Mouse (Mus musculus): Measurements from ENCODE around the gene Cryzl1. TPM values are rescaled to one million over a fixed set of nuclear protein-coding genes. Genes with fewer than 3 reads are reported as not detected.

The Cryzl1 gene
- total and polyA plus RNA-seq, 2 experiments from 2014 or later, result 6.6 to 51.8 TPM

DNA sequence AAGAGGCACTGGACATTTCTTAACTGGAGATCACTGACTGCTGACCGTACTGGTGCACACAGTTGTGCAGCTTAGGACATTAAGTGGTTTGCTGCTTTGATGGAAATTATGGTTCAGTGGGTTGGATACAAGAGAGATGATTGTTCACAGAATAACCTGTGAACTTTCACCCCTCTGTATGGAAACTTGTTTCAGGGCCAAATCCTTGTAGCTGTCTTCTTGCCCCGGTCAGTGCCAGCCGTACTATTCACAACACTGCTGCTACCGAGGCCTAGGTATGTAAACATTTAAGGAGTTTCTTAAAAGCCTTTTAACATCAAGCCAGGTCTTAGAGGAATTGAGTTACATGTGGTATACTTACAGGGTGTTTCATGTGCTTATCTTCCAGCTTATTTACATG, 54.3 kb downstream of the Cryzl1 start:
- Histone ChIP-seq H3K4me2 (ENCODE audit: low read depth, low read length) (no peak overlapping the region), H3K4me3 (ENCODE audit: low read depth, low read length) (no peak overlapping the region), H3K9me3 (replicated peaks; ENCODE audit: control insufficient read depth, low read length) (no peaks in the 10 kb centered on the region), H3K4me1 (ENCODE audit: control insufficient read depth, insufficient read depth) (no peaks in the 10 kb centered on the region), H3K36me3 (replicated peaks; ENCODE audit: control insufficient read depth, insufficient read depth, low read length) (peaks cover 90% of the 10 kb centered on the region), H3K27me3 (ENCODE audit: control insufficient read depth, insufficient read depth, low read length) (no peaks in the 10 kb centered on the region), H3K27ac (ENCODE audit: low read depth) (no peak overlapping the region), H3K9ac (replicated peaks; ENCODE audit: low read depth, low read length) (no peak overlapping the region)
- TF ChIP-seq EP300 (IDR thresholded peaks at IDR 0.05; ENCODE audit: low read depth), result no peak
- no peak for TF ChIP-seq CTCF (IDR thresholded peaks at IDR 0.05; ENCODE audit: low read depth)
- 83% methylated on average over 4 of the region's 4 CpGs for WGBS
- DNase-seq (ENCODE audit: low spot score) (no peak), ATAC-seq (ENCODE audit: insufficient read depth, low read depth) (no peak)

DNA sequence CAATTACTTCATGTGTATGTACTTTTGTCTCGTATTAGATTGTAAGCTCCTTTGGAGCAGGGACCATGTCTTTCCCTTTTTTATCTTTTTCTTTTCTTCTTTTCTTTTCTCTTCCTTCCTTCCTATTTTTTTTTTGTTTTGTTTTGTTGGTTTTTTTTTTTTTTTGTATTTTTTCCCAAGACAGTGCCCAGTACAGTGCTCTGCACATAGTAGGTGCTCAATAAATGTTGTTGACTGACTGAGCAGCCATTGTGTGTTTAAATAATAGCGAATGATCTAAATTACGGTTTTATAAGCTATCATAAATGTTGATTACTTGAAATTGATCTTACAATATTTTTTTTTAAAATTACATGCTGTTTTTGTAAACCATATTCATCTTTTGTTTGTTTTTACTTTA, 65.0 kb downstream of the Cryzl1 start:
- 90% methylated on average over 3 of the region's 3 CpGs for WGBS
- Histone ChIP-seq H3K27ac (ENCODE audit: low read depth) (no peak overlapping the region), H3K4me1 (ENCODE audit: control insufficient read depth, insufficient read depth) (0 out of 2 replicates have a peak, but pooled peaks cover 7% of the 10 kb centered on the region), H3K36me3 (replicated peaks; ENCODE audit: control insufficient read depth, insufficient read depth, low read length) (peaks cover 85% of the 10 kb centered on the region), H3K4me3 (ENCODE audit: low read depth, low read length) (no peak overlapping the region), H3K9ac (replicated peaks; ENCODE audit: low read depth, low read length) (no peak overlapping the region), H3K9me3 (replicated peaks; ENCODE audit: control insufficient read depth, low read length) (no peaks in the 10 kb centered on the region), H3K27me3 (ENCODE audit: control insufficient read depth, insufficient read depth, low read length) (no peaks in the 10 kb centered on the region), H3K4me2 (ENCODE audit: low read depth, low read length) (no peak overlapping the region)
- DNase-seq (ENCODE audit: low spot score) (no peak), ATAC-seq (ENCODE audit: insufficient read depth, low read depth) (no peak)
- TF ChIP-seq EP300 (IDR thresholded peaks at IDR 0.05; ENCODE audit: low read depth) (no peak), CTCF (IDR thresholded peaks at IDR 0.05; ENCODE audit: low read depth) (no peak)

DNA sequence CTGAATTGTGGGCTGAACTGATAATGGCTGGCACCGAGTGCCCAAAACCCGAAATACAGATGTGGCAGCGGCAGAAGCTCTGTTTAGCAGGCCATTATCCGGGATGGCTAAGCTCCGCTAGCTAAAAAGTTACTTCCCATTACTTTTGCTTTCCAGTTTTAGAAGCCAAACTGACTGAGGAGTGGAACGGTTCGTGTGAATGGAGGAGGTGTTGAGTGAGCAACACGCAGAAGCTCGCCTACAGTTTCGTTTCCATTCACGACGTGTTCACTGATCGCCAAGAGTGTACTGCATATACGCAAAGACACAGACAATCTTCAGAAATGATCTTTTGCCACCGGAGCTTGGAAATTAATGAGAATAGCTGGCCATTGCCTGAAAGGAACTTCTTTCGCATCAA, 66.4 kb downstream of the Cryzl1 start:
- H3K4me3 ChIP-seq (ENCODE audit: low read depth, low read length), result no peak overlapping the region
- ATAC-seq (ENCODE audit: insufficient read depth, low read depth) (no peak), DNase-seq (ENCODE audit: low spot score) (no peak)
- H3K27me3 ChIP-seq (ENCODE audit: control insufficient read depth, insufficient read depth, low read length), result no peaks in the 10 kb centered on the region
- H3K9me3 ChIP-seq (replicated peaks; ENCODE audit: control insufficient read depth, low read length), result no peaks in the 10 kb centered on the region
- TF ChIP-seq EP300 (IDR thresholded peaks at IDR 0.05; ENCODE audit: low read depth) (no peak), CTCF (IDR thresholded peaks at IDR 0.05; ENCODE audit: low read depth) (no peak)
- no peak overlapping the region for H3K27ac ChIP-seq (ENCODE audit: low read depth)
- H3K9ac ChIP-seq (replicated peaks; ENCODE audit: low read depth, low read length), result no peak overlapping the region
- no peak overlapping the region for H3K4me2 ChIP-seq (ENCODE audit: low read depth, low read length)
- WGBS, result 77% methylated on average over 16 of the region's 16 CpGs
- peaks cover 90% of the 10 kb centered on the region for H3K36me3 ChIP-seq (replicated peaks; ENCODE audit: control insufficient read depth, insufficient read depth, low read length)
- H3K4me1 ChIP-seq (ENCODE audit: control insufficient read depth, insufficient read depth), result 0 out of 2 replicates have a peak, but pooled peaks cover 7% of the 10 kb centered on the region

DNA sequence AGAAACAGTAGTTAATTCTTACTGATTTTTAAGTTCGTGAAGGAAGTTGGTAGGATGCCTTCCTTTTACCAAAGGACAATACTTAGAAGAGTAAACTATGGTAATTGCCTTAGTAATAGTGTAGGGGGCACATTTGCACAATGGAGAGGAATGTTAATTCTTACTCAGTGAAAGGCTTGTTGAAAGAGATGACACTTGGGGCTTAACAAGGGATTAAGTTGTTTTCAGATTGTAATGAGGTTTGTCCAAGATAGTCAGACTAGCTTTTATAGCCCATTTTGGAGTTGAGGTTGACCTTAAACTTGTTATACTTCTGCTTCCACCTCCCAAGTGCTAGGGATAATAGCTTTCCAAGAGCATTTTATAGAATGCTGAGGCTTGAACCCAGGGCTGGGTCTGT, 67.4 kb downstream of the Cryzl1 start:
- H3K4me2 ChIP-seq (ENCODE audit: low read depth, low read length), result no peak overlapping the region
- TF ChIP-seq CTCF (IDR thresholded peaks at IDR 0.05; ENCODE audit: low read depth) (no peak), EP300 (IDR thresholded peaks at IDR 0.05; ENCODE audit: low read depth) (no peak)
- no peak overlapping the region for H3K9ac ChIP-seq (replicated peaks; ENCODE audit: low read depth, low read length)
- ATAC-seq (ENCODE audit: insufficient read depth, low read depth) (no peak), DNase-seq (ENCODE audit: low spot score) (no peak)
- H3K36me3 ChIP-seq (replicated peaks; ENCODE audit: control insufficient read depth, insufficient read depth, low read length), result peaks cover 90% of the 10 kb centered on the region
- H3K27me3 ChIP-seq (ENCODE audit: control insufficient read depth, insufficient read depth, low read length), result no peaks in the 10 kb centered on the region
- 0 out of 2 replicates have a peak, but pooled peaks cover 7% of the 10 kb centered on the region for H3K4me1 ChIP-seq (ENCODE audit: control insufficient read depth, insufficient read depth)
- WGBS, result 78% methylated on average over 1 of the region's 1 CpGs
- no peak overlapping the region for H3K4me3 ChIP-seq (ENCODE audit: low read depth, low read length)
- H3K27ac ChIP-seq (ENCODE audit: low read depth), result no peak overlapping the region
- no peaks in the 10 kb centered on the region for H3K9me3 ChIP-seq (replicated peaks; ENCODE audit: control insufficient read depth, low read length)

DNA sequence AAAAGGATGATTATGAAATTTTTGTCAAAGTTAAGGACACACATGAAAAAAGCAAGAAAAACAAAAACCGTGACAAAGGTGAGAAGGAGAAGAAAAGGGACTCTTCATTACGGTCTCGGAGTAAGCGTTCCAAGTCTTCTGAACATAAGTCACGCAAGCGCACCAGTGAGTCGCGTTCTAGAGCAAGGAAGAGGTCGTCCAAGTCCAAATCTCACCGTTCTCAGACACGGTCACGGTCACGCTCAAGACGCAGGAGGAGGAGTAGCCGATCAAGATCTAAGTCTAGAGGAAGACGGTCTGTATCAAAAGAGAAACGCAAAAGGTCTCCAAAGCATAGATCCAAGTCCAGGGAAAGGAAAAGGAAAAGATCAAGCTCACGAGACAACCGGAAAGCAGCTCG, 69.0 kb downstream of the Cryzl1 start:
- no peaks in the 10 kb centered on the region for H3K9me3 ChIP-seq (replicated peaks; ENCODE audit: control insufficient read depth, low read length)
- no peak overlapping the region for H3K9ac ChIP-seq (replicated peaks; ENCODE audit: low read depth, low read length)
- 96% methylated on average over 20 of the region's 20 CpGs for WGBS
- ATAC-seq (ENCODE audit: insufficient read depth, low read depth) (no peak), DNase-seq (ENCODE audit: low spot score) (no peak)
- H3K4me3 ChIP-seq (ENCODE audit: low read depth, low read length), result no peak overlapping the region
- H3K27ac ChIP-seq (ENCODE audit: low read depth), result no peak overlapping the region
- peaks cover 90% of the 10 kb centered on the region for H3K36me3 ChIP-seq (replicated peaks; ENCODE audit: control insufficient read depth, insufficient read depth, low read length)
- H3K4me2 ChIP-seq (ENCODE audit: low read depth, low read length), result no peak overlapping the region
- 0 out of 2 replicates have a peak, but pooled peaks cover 7% of the 10 kb centered on the region for H3K4me1 ChIP-seq (ENCODE audit: control insufficient read depth, insufficient read depth)
- no peaks in the 10 kb centered on the region for H3K27me3 ChIP-seq (ENCODE audit: control insufficient read depth, insufficient read depth, low read length)
- TF ChIP-seq EP300 (IDR thresholded peaks at IDR 0.05; ENCODE audit: low read depth), result no peak
- TF ChIP-seq CTCF (IDR thresholded peaks at IDR 0.05; ENCODE audit: low read depth), result no peak

DNA sequence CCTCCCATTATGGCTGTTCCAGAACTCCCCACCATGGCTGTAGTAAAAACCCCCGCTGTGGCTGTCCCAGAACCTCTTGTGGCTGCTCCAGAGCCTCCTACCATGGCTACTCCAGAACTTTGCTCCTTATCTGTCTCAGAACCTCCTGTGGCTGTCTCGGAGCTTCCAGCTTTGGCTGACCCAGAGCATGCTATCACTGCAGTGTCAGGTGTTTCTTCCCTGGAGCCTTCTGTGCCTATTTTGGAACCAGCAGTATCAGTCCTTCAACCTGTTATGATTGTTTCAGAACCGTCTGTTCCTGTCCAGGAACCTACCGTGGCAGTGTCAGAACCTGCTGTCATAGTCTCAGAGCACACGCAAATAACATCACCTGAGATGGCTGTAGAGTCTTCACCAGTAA, 70.3 kb downstream of the Cryzl1 start:
- no peak for DNase-seq (ENCODE audit: low spot score)
- H3K9ac ChIP-seq (replicated peaks; ENCODE audit: low read depth, low read length), result no peak overlapping the region
- no peak overlapping the region for H3K27ac ChIP-seq (ENCODE audit: low read depth)
- no peak for ATAC-seq (ENCODE audit: insufficient read depth, low read depth)
- no peak overlapping the region for H3K4me3 ChIP-seq (ENCODE audit: low read depth, low read length)
- H3K36me3 ChIP-seq (replicated peaks; ENCODE audit: control insufficient read depth, insufficient read depth, low read length), result peaks cover 94% of the 10 kb centered on the region
- no peak for TF ChIP-seq EP300 (IDR thresholded peaks at IDR 0.05; ENCODE audit: low read depth)
- no peak for TF ChIP-seq CTCF (IDR thresholded peaks at IDR 0.05; ENCODE audit: low read depth)
- no peak overlapping the region for H3K4me2 ChIP-seq (ENCODE audit: low read depth, low read length)
- no peaks in the 10 kb centered on the region for H3K9me3 ChIP-seq (replicated peaks; ENCODE audit: control insufficient read depth, low read length)
- H3K27me3 ChIP-seq (ENCODE audit: control insufficient read depth, insufficient read depth, low read length), result no peaks in the 10 kb centered on the region
- 64% methylated on average over 5 of the region's 5 CpGs for WGBS
- H3K4me1 ChIP-seq (ENCODE audit: control insufficient read depth, insufficient read depth), result 0 out of 2 replicates have a peak, but pooled peaks cover 7% of the 10 kb centered on the region

Measured in heart, postnatal 0 days (tissue).